9 mouse cellular contexts compared by ENCODE assay signal in the genomic region with DNA sequence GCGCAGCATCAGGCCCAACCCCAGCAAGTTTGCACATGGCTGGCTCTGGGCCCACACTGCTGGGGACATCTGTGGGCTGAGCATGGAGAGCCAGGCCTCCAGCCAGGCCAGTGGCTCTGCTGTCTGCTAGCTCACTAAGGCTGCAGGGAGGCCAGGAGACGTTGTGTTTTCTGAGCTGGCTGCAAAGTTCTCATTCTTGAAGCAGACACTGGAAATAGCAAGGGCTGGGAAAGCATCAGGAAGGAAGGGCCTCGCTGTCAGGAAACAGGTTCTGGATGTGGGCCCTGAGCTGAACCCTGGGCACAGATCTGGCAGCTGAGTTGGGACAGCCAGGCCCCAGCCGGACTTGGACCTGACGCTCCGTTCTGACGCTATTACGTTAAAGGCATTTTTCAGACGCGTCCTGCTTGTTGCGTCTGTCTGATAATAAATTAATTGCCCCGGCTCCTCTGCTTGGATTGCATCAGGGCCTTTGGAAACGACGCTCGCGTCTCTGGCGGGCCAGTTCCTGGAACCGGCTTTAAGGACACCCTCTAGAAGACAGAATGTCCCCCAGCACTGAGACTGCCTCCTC. TPM values are rescaled to one million over a fixed set of nuclear protein-coding genes. Genes with fewer than 3 reads are reported as not detected.
DNase-seq lines count a peak whose midpoint lies in the region; ATAC-seq and TF ChIP-seq lines count a peak whose summit lies in the region.
"Had no signal": no experiment of that assay in that cellular context is flagged by ENCODE, and none has a peak within 500 bp of the region (broad histone marks: within the 10 kb centered on the region; RNA-seq: fewer than 3 reads in every experiment).

No protein-coding gene starts in this region.

- H3K36me3 ChIP-seq in hindbrain, embryonic 10.5 days: no peaks in the 10 kb centered on the region
- H3K36me3 ChIP-seq in hindbrain, embryonic 11.5 days (ENCODE audit: control insufficient read depth, insufficient read depth, low read length): no peaks in the 10 kb centered on the region
- H3K36me3 ChIP-seq in embryonic facial prominence, embryonic 10.5 days (replicated peaks): no peaks in the 10 kb centered on the region
- H3K36me3 ChIP-seq in limb, embryonic 14.5 days (ENCODE audit: control insufficient read depth, insufficient read depth, low read length): no peaks in the 10 kb centered on the region

- H3K27ac ChIP-seq in hindbrain, embryonic 10.5 days: peak overlapping the region; percentile 25; the same call in 1 of the 2 replicates
- no peak overlapping the region for H3K27ac ChIP-seq in hindbrain, embryonic 11.5 days (ENCODE audit: low read depth, low read length)
- peak overlapping the region; percentile 49; the same call in 1 of the 2 replicates for H3K27ac ChIP-seq in embryonic facial prominence, embryonic 10.5 days (replicated peaks)
- H3K27ac ChIP-seq in limb, embryonic 14.5 days (replicated peaks; ENCODE audit: low read depth, low read length): no peak overlapping the region
- H3K27ac ChIP-seq: liver, embryonic 14.5 days had no signal

- H3K9ac ChIP-seq in hindbrain, embryonic 11.5 days (ENCODE audit: low read depth, low read length): no peak overlapping the region
- H3K9ac ChIP-seq in limb, embryonic 14.5 days (ENCODE audit: low read depth, low read length, severe bottlenecking): no peak overlapping the region
- H3K9ac ChIP-seq: liver, embryonic 14.5 days had no signal

- peaks cover 31% of the 10 kb centered on the region for H3K4me1 ChIP-seq in hindbrain, embryonic 10.5 days (replicated peaks)
- H3K4me1 ChIP-seq in hindbrain, embryonic 11.5 days (replicated peaks; ENCODE audit: control insufficient read depth, insufficient read depth, low read length): no peaks in the 10 kb centered on the region
- peaks cover 50% of the 10 kb centered on the region for H3K4me1 ChIP-seq in embryonic facial prominence, embryonic 10.5 days
- peaks cover 24% of the 10 kb centered on the region for H3K4me1 ChIP-seq in limb, embryonic 14.5 days (ENCODE audit: control insufficient read depth, insufficient read depth, low read length)

- no peaks in the 10 kb centered on the region for H3K27me3 ChIP-seq in hindbrain, embryonic 10.5 days (ENCODE audit: insufficient read depth, poor library complexity, severe bottlenecking)
- no peaks in the 10 kb centered on the region for H3K27me3 ChIP-seq in hindbrain, embryonic 11.5 days (ENCODE audit: control insufficient read depth, insufficient read depth, low read length)
- no peaks in the 10 kb centered on the region for H3K27me3 ChIP-seq in embryonic facial prominence, embryonic 10.5 days (replicated peaks; ENCODE audit: low read depth, poor library complexity, severe bottlenecking)
- H3K27me3 ChIP-seq in limb, embryonic 14.5 days (ENCODE audit: control insufficient read depth, insufficient read depth, low read length): no peaks in the 10 kb centered on the region

- TF ChIP-seq POLR2A in limb, embryonic 14.5 days (IDR thresholded peaks at IDR 0.05; ENCODE audit: borderline replicate concordance, extremely low read depth, insufficient read depth, insufficient read length): no peak

- WGBS in hindbrain, embryonic 10.5 days: 84% methylated on average over 18 of the region's 18 CpGs
- WGBS in hindbrain, embryonic 11.5 days: 87% methylated on average over 18 of the region's 18 CpGs
- 87% methylated on average over 18 of the region's 18 CpGs for WGBS in embryonic facial prominence, embryonic 10.5 days
- WGBS in limb, embryonic 14.5 days: 52% methylated on average over 18 of the region's 18 CpGs

- no peak overlapping the region for H3K4me3 ChIP-seq in hindbrain, embryonic 10.5 days
- no peak overlapping the region for H3K4me3 ChIP-seq in hindbrain, embryonic 11.5 days (ENCODE audit: low read depth, low read length)
- H3K4me3 ChIP-seq in embryonic facial prominence, embryonic 10.5 days: no peak overlapping the region
- no peak overlapping the region for H3K4me3 ChIP-seq in limb, embryonic 14.5 days (replicated peaks; ENCODE audit: low read length)

- no peak for ATAC-seq in hindbrain, embryonic 11.5 days (ENCODE audit: low FRiP score)
- no peak for ATAC-seq in limb, embryonic 14.5 days (ENCODE audit: low FRiP score, low read depth)
- no peak for ATAC-seq in erythroid progenitor cell, adult 5-6 weeks (replicated peaks; ENCODE audit: low FRiP score, poor library complexity, severe bottlenecking)
- no peak for ATAC-seq in monocyte, adult 5-6 weeks (replicated peaks; ENCODE audit: insufficient number of reproducible peaks, low FRiP score, low TSS enrichment, poor library complexity, severe bottlenecking)

- no peak overlapping the region for H3K4me2 ChIP-seq in hindbrain, embryonic 11.5 days (replicated peaks; ENCODE audit: low read depth, low read length)
- H3K4me2 ChIP-seq in limb, embryonic 14.5 days (replicated peaks; ENCODE audit: low read depth, low read length, severe bottlenecking): no peak overlapping the region

- DNase-seq in hindbrain, embryonic 10.5 days (ENCODE audit: low spot score): no peak
- DNase-seq in hindbrain, embryonic 11.5 days (ENCODE audit: low spot score): no peak
- DNase-seq in embryonic facial prominence, embryonic 10.5 days (ENCODE audit: low spot score): no peak
- DNase-seq in heart, postnatal 10 days: peak; percentile 87 to 88
- peak; percentile 48 for DNase-seq in limb, embryonic 14.5 days (ENCODE audit: low spot score)
- DNase-seq in embryo, embryonic 9.5 days (ENCODE audit: extremely low spot score): no peak

- no peaks in the 10 kb centered on the region for H3K9me3 ChIP-seq in hindbrain, embryonic 10.5 days
- H3K9me3 ChIP-seq in hindbrain, embryonic 11.5 days (ENCODE audit: control insufficient read depth, low read length): no peaks in the 10 kb centered on the region
- H3K9me3 ChIP-seq in embryonic facial prominence, embryonic 10.5 days: no peaks in the 10 kb centered on the region
- no peaks in the 10 kb centered on the region for H3K9me3 ChIP-seq in limb, embryonic 14.5 days (ENCODE audit: control insufficient read depth, low read length)

- intact Hi-C loops in heart, postnatal 10 days (cut with DNase I): loop anchor here (1.0 kb wide), 1 partner anchor 8 kb away; no protein-coding TSS in a partner anchor

RNA-seq across cellular contexts. Expression of a gene that starts 9.0 kb away (rescaled TPM):
- 4.0 and 7.0 TPM in 2 replicates for polyA plus RNA-seq in hindbrain, embryonic 10.5 days (2016; fragmentation: Nextera tagmentation; extraction: Ambion mirVana)
- polyA plus RNA-seq in hindbrain, embryonic 11.5 days (2014; fragmentation: Nextera tagmentation; extraction: Ambion mirVana): 5.6 and 6.2 TPM in 2 replicates
- polyA plus RNA-seq in embryonic facial prominence, embryonic 10.5 days (2016; fragmentation: Nextera tagmentation; extraction: Ambion mirVana): 2.1 and 3.0 TPM in 2 replicates
- total RNA-seq in heart, postnatal 10 days (2021): 10 to 100 TPM in 1 of 2 experiments, 1 to 10 TPM in 1; 8.7 to 19.4 TPM
- polyA plus RNA-seq in limb, embryonic 14.5 days (2012; rRNA removed): 16.1 and 21.5 TPM in 2 replicates
- 9.3 and 12.9 TPM in 2 replicates for polyA plus RNA-seq in limb, embryonic 14.5 days (2014; fragmentation: Nextera tagmentation; extraction: Ambion mirVana)
- total RNA-seq in erythroid progenitor cell, adult 5-6 weeks (2015; ENCODE audit: low replicate concordance): not detected in 2 replicates
- not detected in 2 replicates for total RNA-seq in erythroid progenitor cell, adult 5-6 weeks (2017; ENCODE audit: low replicate concordance)
- not detected in 3 replicates for total RNA-seq in monocyte, adult 5-6 weeks (2017)

RNA-seq across cellular contexts. Expression of a gene that starts 16.2 kb away (rescaled TPM):
- polyA plus RNA-seq in hindbrain, embryonic 10.5 days (2016; fragmentation: Nextera tagmentation; extraction: Ambion mirVana): 0.11 and 0.29 TPM in 2 replicates
- polyA plus RNA-seq in hindbrain, embryonic 11.5 days (2014; fragmentation: Nextera tagmentation; extraction: Ambion mirVana): 1.9 and 3.6 TPM in 2 replicates
- polyA plus RNA-seq in embryonic facial prominence, embryonic 10.5 days (2016; fragmentation: Nextera tagmentation; extraction: Ambion mirVana): 0.17 TPM in 1 of 2 replicates, not detected in the other
- total RNA-seq in heart, postnatal 10 days (2021): under 1 TPM in 1 of 2 experiments, not detected in 1; 0.22 TPM
- polyA plus RNA-seq in limb, embryonic 14.5 days (2012; rRNA removed): 46.8 and 60.5 TPM in 2 replicates
- polyA plus RNA-seq in limb, embryonic 14.5 days (2014; fragmentation: Nextera tagmentation; extraction: Ambion mirVana): 47.8 and 70.4 TPM in 2 replicates
- total RNA-seq in erythroid progenitor cell, adult 5-6 weeks (2015; ENCODE audit: low replicate concordance): not detected in 2 replicates
- total RNA-seq in erythroid progenitor cell, adult 5-6 weeks (2017; ENCODE audit: low replicate concordance): not detected in 2 replicates
- not detected in 3 replicates for total RNA-seq in monocyte, adult 5-6 weeks (2017)
- polyA plus RNA-seq: liver, embryonic 14.5 days had no signal

RNA-seq across cellular contexts. Expression of a gene that starts 54.1 kb away (rescaled TPM):
- polyA plus RNA-seq in hindbrain, embryonic 10.5 days (2016; fragmentation: Nextera tagmentation; extraction: Ambion mirVana): 0.26 TPM in 2 replicates
- 0.23 and 0.43 TPM in 2 replicates for polyA plus RNA-seq in hindbrain, embryonic 11.5 days (2014; fragmentation: Nextera tagmentation; extraction: Ambion mirVana)
- polyA plus RNA-seq in embryonic facial prominence, embryonic 10.5 days (2016; fragmentation: Nextera tagmentation; extraction: Ambion mirVana): 0.06 and 0.10 TPM in 2 replicates
- under 1 TPM; 0.37 to 0.38 TPM for total RNA-seq in heart, postnatal 10 days (2021)
- 0.68 and 1.1 TPM in 2 replicates for polyA plus RNA-seq in limb, embryonic 14.5 days (2012; rRNA removed)
- polyA plus RNA-seq in limb, embryonic 14.5 days (2014; fragmentation: Nextera tagmentation; extraction: Ambion mirVana): 0.30 and 0.43 TPM in 2 replicates
- total RNA-seq in erythroid progenitor cell, adult 5-6 weeks (2015; ENCODE audit: low replicate concordance): not detected in 2 replicates
- total RNA-seq in erythroid progenitor cell, adult 5-6 weeks (2017; ENCODE audit: low replicate concordance): not detected in 2 replicates
- total RNA-seq in monocyte, adult 5-6 weeks (2017): not detected in 3 replicates

Comparison
In these comparisons a context has a peak if more than half of its experiments do, and no peak if none do; other contexts are left out.
1. H3K27ac ChIP-seq: peak in hindbrain, embryonic 10.5 days (single experiment) and embryonic facial prominence, embryonic 10.5 days (single experiment); none in hindbrain, embryonic 11.5 days (single experiment) and limb, embryonic 14.5 days (single experiment).
2. DNase-seq: peak in heart, postnatal 10 days (2 of 2) and limb, embryonic 14.5 days (single experiment); none in hindbrain, embryonic 10.5 days (single experiment), hindbrain, embryonic 11.5 days (single experiment), embryonic facial prominence, embryonic 10.5 days (single experiment) and embryo, embryonic 9.5 days (single experiment).
3. RNA of a gene that starts 16.2 kb away (polyA plus RNA-seq): 46.8 to 70.4 TPM in limb, embryonic 14.5 days; 1.9 to 3.6 TPM in hindbrain, embryonic 11.5 days, 0.11 to 0.29 TPM in hindbrain, embryonic 10.5 days and 0.17 TPM in embryonic facial prominence, embryonic 10.5 days; every median in the first group is over 10 times any median in the second.